Mouse (Mus musculus) lung, embryonic 16.5 days (tissue): Measurements from ENCODE around the gene Rpl38. TPM values are rescaled to one million over a fixed set of nuclear protein-coding genes. Genes with fewer than 3 reads are reported as not detected.

Source experiments
- ATAC-seq: fragments of 200-750 bp; cut with Nextera tagmentation; 2 replicates; pipeline ENCODE4 v1.8.0; 2017; ENCODE audit warnings: low read depth, mild to moderate bottlenecking, moderate library complexity
- H3K27ac ChIP-seq: fragments of 300-500 bp; sonication (generic); 2 replicates; pipeline ENCODE4 v1.5.1; 2014; ENCODE audit warnings: mild to moderate bottlenecking, control low read depth, low read length
- H3K27me3 ChIP-seq: fragments of 300-500 bp; sonication (generic); 2 replicates; pipeline ENCODE4 v1.6.1; 2014; ENCODE audit warnings: low read depth, low read length, mixed read lengths; ENCODE audit not compliant: control insufficient read depth, insufficient read depth
- H3K36me3 ChIP-seq: fragments of 300-500 bp; sonication (generic); 2 replicates; pipeline ENCODE4 v1.6.1; 2014; ENCODE audit warnings: low read length; ENCODE audit not compliant: control insufficient read depth, insufficient read depth
- H3K4me1 ChIP-seq: fragments of 300-500 bp; sonication (generic); replicated peaks from 2 replicates; pipeline ENCODE4 v1.6.1; 2014; ENCODE audit warnings: low read length, mixed read lengths; ENCODE audit not compliant: control insufficient read depth, insufficient read depth
- H3K4me2 ChIP-seq: fragments of 300-500 bp; sonication (generic); 2 replicates; pipeline ENCODE4 v1.6.1; 2014; ENCODE audit warnings: low read depth, low read length, control low read depth
- H3K4me3 ChIP-seq: fragments of 300-500 bp; sonication (generic); 2 replicates; pipeline ENCODE4 v1.5.1; 2014; ENCODE audit warnings: mild to moderate bottlenecking, low read length, control low read depth
- H3K9ac ChIP-seq: fragments of 300-500 bp; sonication (generic); 2 replicates; pipeline ENCODE4 v1.6.1; 2014; ENCODE audit warnings: low read length, control low read depth
- H3K9me3 ChIP-seq: fragments of 300-500 bp; sonication (generic); 2 replicates; pipeline ENCODE4 v1.6.1; 2016; ENCODE audit warnings: low read length; ENCODE audit not compliant: control insufficient read depth
- WGBS: fragments of 180-500 bp; shearing (Covaris S2); extraction: QIAGEN DNeasy Blood & Tissue Kit; methylation state at CpG from one replicate; pipeline ENCODE4 v1.1.7; 2014; 5-methylcytosine and 5-hydroxymethylcytosine counted together
- polyA plus RNA-seq: library from polyadenylated mRNA; unstranded; fragments of >200 nt; fragmentation: Nextera tagmentation; extraction: Ambion mirVana; gene quantifications from 2 replicates; pipeline ENCODE4 v1.2.1, GENCODE M21; 2015

Rpl38 gene
- polyA plus RNA-seq: 787 and 914 TPM in 2 replicates

DNA sequence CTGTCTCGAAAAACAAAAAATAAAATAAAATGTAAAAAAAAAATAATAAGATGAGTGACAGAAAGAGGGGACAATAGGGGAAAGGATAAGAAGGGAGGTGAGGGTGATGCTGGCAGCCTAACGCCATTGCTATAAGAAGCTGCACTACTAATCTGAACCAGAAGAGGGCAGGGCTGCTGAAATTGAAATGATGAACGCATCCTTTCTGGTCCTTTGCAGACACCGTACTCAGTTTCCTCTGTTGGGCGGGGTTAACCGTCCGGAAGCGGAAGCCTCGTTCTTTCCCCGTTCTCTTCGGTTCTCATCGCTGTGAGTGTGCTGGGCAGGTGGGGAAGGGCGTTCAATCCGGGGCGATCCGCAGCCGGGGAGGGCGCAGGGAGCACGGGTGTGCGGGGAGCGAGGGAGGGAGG, at the start of gene Rpl38:
TSS of gene Rpl38 (plus strand) at position 224 of the 410 bp plus-strand sequence.
- no peaks in the 10 kb centered on the region for H3K9me3 ChIP-seq
- peaks cover 6% of the 10 kb centered on the region; the same call in 1 of the 2 replicates for H3K27me3 ChIP-seq
- 2% methylated on average over 20 of the region's 21 CpGs for WGBS
- peak within 1 kb of the TSS; percentile 89 for H3K27ac ChIP-seq
- H3K36me3 ChIP-seq: peaks cover 27% of the 10 kb centered on the region
- ATAC-seq: peak; percentile 90
- H3K9ac ChIP-seq: peak within 1 kb of the TSS; percentile 95
- peak within 1 kb of the TSS; percentile 91 for H3K4me3 ChIP-seq
- peaks cover 11% of the 10 kb centered on the region for H3K4me1 ChIP-seq
- H3K4me2 ChIP-seq: peak within 1 kb of the TSS; percentile 61

DNA sequence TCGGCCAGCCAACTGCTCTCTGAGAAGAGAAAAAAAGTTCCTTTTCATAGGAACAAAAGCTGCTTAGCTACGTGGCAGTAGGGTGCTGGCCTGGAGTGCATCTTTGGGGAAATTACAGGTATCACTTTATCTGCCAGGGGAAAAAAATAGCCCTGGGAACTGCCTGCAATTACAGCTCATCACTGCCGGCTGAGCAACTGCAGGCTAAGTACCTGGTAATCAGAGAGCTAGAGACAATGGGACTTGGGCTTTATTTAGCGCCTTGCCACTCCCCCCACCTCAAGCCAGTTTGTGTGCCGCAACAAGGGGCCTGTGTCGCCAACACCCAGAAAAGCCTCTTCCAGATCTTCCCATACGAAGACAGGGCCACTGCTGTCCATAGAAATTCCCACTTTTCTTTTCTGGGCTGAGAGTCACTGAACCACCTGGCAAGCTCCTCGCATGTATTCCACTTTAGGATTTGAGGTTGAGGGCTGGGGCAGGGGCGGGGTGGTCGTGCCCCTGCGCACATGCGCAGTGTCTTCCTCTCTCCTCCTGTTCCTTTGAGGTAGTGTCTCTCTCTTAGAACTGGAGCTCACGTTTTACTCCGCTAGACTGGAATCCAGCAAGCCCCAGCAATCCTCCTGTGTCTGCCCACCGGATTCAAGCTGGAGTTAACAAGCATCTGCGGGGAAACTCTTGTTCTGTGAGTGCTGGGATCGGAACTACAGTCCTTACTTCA, 49.5 kb upstream of the Rpl38 start:
- WGBS: 52% methylated on average over 17 of the region's 17 CpGs
- Histone ChIP-seq H3K4me1 (no peaks in the 10 kb centered on the region), H3K9me3 (no peaks in the 10 kb centered on the region), H3K4me3 (no peak overlapping the region), H3K27ac (no peak overlapping the region), H3K27me3 (no peaks in the 10 kb centered on the region; the same call in 1 of the 2 replicates), H3K9ac (no peak overlapping the region), H3K4me2 (no peak overlapping the region), H3K36me3 (no peaks in the 10 kb centered on the region)
- ATAC-seq: no peak

DNA sequence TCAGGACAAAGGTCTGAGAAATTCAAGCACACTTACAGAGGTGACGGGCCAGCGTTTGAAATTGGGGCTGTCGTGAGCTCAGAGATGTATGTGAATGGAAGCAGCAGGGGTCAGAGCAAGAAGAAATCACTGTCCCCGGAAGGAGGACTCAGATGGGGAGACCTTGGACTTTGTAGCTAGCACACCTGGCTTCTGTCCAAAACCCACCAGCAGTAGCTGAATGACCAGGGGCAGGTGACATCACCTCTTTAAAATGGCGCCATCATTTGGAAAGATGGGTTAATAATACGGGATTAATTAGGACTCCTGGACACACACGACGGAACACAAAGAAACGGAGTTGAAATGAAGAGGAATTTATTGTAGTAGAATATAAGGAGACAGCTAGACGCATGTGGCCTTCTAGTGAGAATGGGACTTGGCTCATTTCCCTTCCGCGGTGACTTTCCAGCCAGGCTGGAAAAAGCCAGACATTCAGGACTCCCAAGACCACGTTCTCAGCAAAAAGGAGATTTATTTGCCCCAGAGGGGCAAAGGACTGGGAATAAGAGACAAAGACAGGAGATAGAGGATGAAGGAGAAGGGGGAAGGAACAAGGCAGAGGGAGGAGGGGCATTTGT, 42.1 kb upstream of the Rpl38 start:
- H3K27me3 ChIP-seq: no peaks in the 10 kb centered on the region
- no peaks in the 10 kb centered on the region for H3K36me3 ChIP-seq
- no peak overlapping the region for H3K27ac ChIP-seq
- no peaks in the 10 kb centered on the region for H3K4me1 ChIP-seq
- H3K9ac ChIP-seq: no peak overlapping the region
- peaks cover 5% of the 10 kb centered on the region for H3K9me3 ChIP-seq
- ATAC-seq: no peak
- H3K4me2 ChIP-seq: no peak overlapping the region
- 63% methylated on average over 13 of the region's 13 CpGs for WGBS
- no peak overlapping the region for H3K4me3 ChIP-seq

DNA sequence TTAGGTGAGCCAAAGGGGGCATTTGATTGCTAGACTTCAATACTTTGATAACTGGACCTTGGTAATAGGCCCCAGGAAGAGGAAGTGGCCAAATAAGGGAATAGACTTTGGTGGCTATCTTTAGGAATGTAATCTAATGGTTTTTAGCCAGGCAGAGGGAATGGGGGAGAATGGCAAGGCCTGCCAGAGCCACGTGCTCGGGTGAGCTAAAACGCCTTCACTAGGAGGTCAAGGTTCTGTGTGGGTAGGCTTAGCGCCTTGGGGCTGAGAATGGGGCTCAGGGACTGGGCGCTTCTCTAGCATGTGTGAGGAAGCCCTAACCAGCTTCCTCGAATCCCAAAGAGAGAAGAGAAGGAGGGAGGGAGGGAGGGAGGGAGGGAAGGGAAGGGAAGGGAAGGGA, 41.3 kb upstream of the Rpl38 start:
- no peak overlapping the region for H3K4me3 ChIP-seq
- no peaks in the 10 kb centered on the region for H3K36me3 ChIP-seq
- H3K4me2 ChIP-seq: no peak overlapping the region
- whole genome bisulfite sequencing: 58% methylated on average over 6 of the region's 6 CpGs
- H3K9me3 ChIP-seq: peaks cover 5% of the 10 kb centered on the region
- no peaks in the 10 kb centered on the region for H3K4me1 ChIP-seq
- no peak for ATAC-seq
- H3K27ac ChIP-seq: no peak overlapping the region
- no peaks in the 10 kb centered on the region for H3K27me3 ChIP-seq
- no peak overlapping the region for H3K9ac ChIP-seq

DNA sequence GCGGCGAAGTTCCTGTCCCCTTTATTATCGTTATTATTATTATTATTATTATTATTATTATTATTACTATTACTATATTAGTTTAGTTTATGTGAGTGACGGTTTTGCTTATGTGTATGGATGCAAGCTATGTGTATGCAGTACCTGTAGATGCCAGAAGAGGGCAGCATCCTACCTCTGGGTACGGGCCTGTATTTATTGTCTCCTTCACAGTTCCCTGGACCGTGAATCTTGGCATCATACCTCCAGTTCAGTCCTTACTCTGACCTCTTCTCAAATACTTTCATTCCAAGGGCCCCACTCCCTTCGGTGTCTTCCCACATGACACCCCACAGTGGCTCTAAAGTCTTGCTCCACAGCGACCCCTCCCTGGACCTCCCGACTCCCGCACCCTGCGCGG, 40.3 kb upstream of the Rpl38 start:
- no peak overlapping the region for H3K9ac ChIP-seq
- no peak overlapping the region for H3K27ac ChIP-seq
- no peak overlapping the region for H3K4me3 ChIP-seq
- ATAC-seq: no peak
- peaks cover 5% of the 10 kb centered on the region for H3K9me3 ChIP-seq
- no peaks in the 10 kb centered on the region for H3K4me1 ChIP-seq
- H3K36me3 ChIP-seq: no peaks in the 10 kb centered on the region
- H3K4me2 ChIP-seq: no peak overlapping the region
- 69% methylated on average over 12 of the region's 12 CpGs for WGBS
- no peaks in the 10 kb centered on the region for H3K27me3 ChIP-seq

DNA sequence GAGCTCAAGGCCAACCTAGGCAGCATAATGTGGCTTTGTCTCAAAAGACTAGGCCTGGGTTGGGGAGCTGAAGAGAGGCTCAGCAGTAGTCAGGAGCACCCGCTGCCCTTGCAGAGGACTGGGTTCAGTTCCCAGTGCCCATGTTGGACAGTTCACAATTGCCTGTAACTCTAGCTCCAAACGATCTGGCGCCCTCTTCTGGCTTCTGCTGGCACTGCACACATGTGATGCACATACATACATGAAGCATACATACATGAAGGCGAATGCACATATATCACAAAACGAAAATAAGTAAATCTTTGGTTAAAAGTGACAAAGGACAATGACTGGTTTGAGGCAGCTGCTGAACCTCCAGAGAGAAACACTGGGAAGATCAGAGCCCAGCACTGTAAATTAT, 38.3 kb upstream of the Rpl38 start:
- H3K36me3 ChIP-seq: no peaks in the 10 kb centered on the region
- no peak overlapping the region for H3K27ac ChIP-seq
- no peak overlapping the region for H3K4me2 ChIP-seq
- WGBS: 79% methylated on average over 5 of the region's 5 CpGs
- no peak overlapping the region for H3K9ac ChIP-seq
- no peaks in the 10 kb centered on the region for H3K4me1 ChIP-seq
- H3K27me3 ChIP-seq: no peaks in the 10 kb centered on the region
- ATAC-seq: no peak
- H3K4me3 ChIP-seq: no peak overlapping the region
- peaks cover 5% of the 10 kb centered on the region for H3K9me3 ChIP-seq

DNA sequence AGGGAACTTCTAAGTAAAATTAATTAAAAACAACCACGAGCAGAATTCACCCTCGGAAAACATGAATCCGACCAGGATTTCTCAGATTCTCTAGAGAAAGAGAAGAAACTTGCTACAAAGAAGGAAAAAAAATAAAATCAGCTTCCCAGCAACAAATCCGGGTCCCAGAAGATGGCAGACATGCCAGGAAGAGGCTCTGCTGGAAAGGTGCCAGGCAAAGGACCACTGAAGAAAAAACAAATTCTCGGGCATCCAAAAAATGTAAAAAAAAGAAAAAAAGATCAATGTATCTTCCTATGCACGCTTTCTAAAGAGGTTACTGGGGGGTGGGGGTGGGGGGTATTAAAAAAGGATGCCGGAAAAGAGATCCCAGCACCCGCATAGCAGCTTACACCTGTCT, 36.1 kb upstream of the Rpl38 start:
- Histone ChIP-seq H3K4me2 (no peak overlapping the region), H3K36me3 (no peaks in the 10 kb centered on the region), H3K4me3 (no peak overlapping the region), H3K27ac (no peak overlapping the region), H3K9me3 (peaks cover 5% of the 10 kb centered on the region), H3K9ac (no peak overlapping the region), H3K4me1 (no peaks in the 10 kb centered on the region), H3K27me3 (peaks cover 2% of the 10 kb centered on the region; the same call in 1 of the 2 replicates)
- WGBS: 52% methylated on average over 8 of the region's 8 CpGs
- no peak for ATAC-seq

DNA sequence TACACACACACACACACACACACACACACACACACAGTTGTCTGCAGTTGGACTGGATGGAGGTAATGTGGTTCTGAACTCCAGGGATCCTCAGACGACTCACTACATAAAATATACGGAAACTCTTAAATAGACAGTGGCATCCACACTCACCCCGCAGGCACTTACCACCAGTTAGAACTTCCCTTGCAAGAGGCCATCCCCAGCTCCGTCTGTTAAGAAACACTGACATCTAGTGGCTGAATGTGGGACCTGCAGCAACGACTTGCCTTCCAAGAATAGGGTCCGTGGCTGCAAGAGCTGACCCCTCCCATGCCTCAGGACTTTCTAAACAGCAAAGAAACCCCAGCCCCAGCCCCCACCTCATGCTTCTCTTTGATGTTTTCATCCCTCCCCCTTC, 32.0 kb upstream of the Rpl38 start:
- peak overlapping the region; percentile 23; the same call in 1 of the 2 replicates for H3K4me2 ChIP-seq
- WGBS: 2% methylated on average over 6 of the region's 6 CpGs
- peaks cover 19% of the 10 kb centered on the region; the same call in 1 of the 2 replicates for H3K27me3 ChIP-seq
- no peak overlapping the region for H3K9ac ChIP-seq
- H3K4me3 ChIP-seq: no peak overlapping the region
- ATAC-seq: peak; percentile 85
- H3K36me3 ChIP-seq: no peaks in the 10 kb centered on the region
- H3K9me3 ChIP-seq: no peaks in the 10 kb centered on the region
- H3K27ac ChIP-seq: no peak overlapping the region
- H3K4me1 ChIP-seq: no peaks in the 10 kb centered on the region

DNA sequence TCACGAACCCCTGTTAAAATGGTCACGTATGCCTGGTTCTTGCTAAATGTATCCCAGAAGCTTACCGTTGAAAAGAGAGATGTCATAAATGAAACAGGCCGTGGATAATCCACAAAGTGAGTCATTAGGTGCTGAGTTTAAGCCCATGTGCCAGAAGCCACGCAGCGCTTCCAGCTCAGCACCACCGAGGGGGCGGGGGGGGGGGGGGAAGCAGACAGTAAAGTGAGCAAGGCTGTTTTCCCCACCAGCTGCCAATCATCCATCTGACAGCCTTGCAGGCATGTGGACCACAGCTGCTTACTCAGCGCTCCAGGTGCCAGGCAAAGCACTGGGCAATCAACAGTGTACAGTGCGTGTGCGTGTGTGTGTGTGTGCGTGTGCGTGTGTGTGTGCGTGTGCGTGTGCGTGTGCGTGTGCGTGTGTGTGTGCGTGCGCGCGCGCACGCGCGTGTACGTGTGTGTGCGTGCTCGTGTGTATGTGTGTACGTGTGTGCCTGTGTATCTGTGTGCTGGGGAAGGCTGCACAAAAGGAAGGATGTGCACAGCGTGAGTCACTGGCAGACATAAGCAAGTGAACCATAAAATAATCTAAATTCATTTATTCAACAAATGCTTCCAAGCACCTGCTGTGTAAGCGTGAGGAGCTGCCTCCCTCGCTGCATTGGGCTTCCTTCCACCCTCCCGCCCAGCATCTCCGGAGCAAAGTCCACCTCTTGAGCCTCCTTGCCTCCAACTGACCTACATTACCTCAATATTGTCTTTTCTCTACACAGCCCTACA, 31.4 kb upstream of the Rpl38 start:
- Histone ChIP-seq H3K4me2 (peak overlapping the region; percentile 23; the same call in 1 of the 2 replicates), H3K27me3 (peaks cover 19% of the 10 kb centered on the region; the same call in 1 of the 2 replicates), H3K9me3 (no peaks in the 10 kb centered on the region), H3K4me3 (no peak overlapping the region), H3K4me1 (no peaks in the 10 kb centered on the region), H3K27ac (no peak overlapping the region), H3K36me3 (no peaks in the 10 kb centered on the region), H3K9ac (no peak overlapping the region)
- WGBS: 60% methylated on average over 34 of the region's 35 CpGs
- ATAC-seq: peak; percentile 53
